Mouse (Mus musculus): ENCODE measurements around the gene Nf1. TPM values are rescaled to one million over a fixed set of nuclear protein-coding genes. Genes with fewer than 3 reads are reported as not detected.

Gene Nf1
- total and polyA plus RNA-seq, 3 experiments, result 8.5 to 30.9 (median 30.5) TPM

DNA sequence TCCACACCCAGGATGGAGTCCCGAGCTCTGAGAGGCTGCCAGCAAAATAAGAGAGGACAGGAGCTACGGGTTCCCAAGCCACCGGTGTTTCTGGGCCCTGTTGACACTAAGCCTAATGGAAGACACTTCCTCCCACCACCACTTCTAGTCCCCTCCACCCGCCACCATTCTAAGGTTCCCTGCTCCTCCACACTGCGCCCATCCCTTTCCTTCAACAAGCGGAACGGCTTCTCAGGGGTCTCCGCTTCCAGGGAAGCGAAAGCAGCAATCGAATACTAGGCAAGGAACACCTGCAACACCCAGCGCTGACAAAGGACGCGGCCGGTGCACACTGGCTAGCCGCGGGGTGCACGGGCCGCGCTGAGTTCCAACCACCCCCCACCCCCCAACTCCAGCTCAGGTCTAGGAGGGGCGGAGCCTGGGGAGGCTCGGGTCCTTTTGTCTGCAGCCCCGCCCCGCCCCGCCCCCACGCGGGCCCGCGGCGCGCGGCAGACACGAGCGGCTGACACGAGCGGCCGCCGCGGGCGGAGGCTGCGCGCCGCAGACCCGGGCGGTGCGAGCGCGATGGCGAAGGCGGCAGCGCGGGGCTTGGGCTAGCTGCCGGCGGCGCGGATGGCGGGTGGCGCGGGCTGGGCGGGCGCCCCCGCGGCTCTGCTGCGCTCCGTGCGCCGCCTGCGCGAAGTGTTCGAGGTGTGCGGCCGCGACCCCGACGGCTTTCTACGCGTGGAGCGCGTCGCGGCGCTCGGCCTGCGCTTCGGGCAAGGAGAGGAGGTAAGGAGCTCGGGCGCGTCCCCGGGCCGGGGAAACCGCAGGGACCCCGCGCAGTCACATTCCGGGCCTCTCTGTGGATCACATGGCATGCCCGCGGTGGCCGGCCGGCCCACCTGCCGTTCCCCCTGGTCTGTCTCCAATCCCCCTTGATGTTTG lies 251.4 kb downstream of the Nf1 start, which contains the start of gene Rab11fip4:
Rab11fip4 (plus strand) TSS at position 549 of the 927 bp plus-strand sequence.
- Histone ChIP-seq H3K9ac (ENCODE audit: low read depth, low read length) (no peak within 1 kb of the TSS), H3K27me3 (ENCODE audit: control insufficient read depth, insufficient read depth, low read length) (peaks cover 12% of the 10 kb centered on the region), H3K79me2 (replicated peaks; ENCODE audit: control insufficient read depth, insufficient read depth, low read length) (no peaks in the 10 kb centered on the region), H3K27ac (no peak within 1 kb of the TSS), H3K4me3 (peak within 1 kb of the TSS; percentile 39), H3K36me3 (ENCODE audit: control insufficient read depth, insufficient read depth, low read length) (no peaks in the 10 kb centered on the region), H3K4me1 (ENCODE audit: control insufficient read depth, insufficient read depth, low read length) (no peaks in the 10 kb centered on the region)
- no peak for TF ChIP-seq POLR2A (IDR thresholded peaks at IDR 0.05; ENCODE audit: insufficient read depth, low read depth, low read length)
- no peak for TF ChIP-seq CTCF (IDR thresholded peaks at IDR 0.05)
- TF ChIP-seq EP300 (IDR thresholded peaks at IDR 0.05; ENCODE audit: insufficient read depth, low read depth, low read length), result no peak
- intact Hi-C loops (cut with DNase I), result no loop called here
- 2% methylated on average over 80 of the region's 98 CpGs for WGBS
- no peak for DNase-seq

- Histone ChIP-seq H3K27ac (no peak overlapping the region), H3K36me3 (ENCODE audit: control insufficient read depth, insufficient read depth, low read length) (no peaks in the 10 kb centered on the region), H3K9ac (ENCODE audit: low read depth, low read length) (no peak overlapping the region), H3K4me3 (peak overlapping the region; percentile 39), H3K79me2 (replicated peaks; ENCODE audit: control insufficient read depth, insufficient read depth, low read length) (no peaks in the 10 kb centered on the region), H3K27me3 (ENCODE audit: control insufficient read depth, insufficient read depth, low read length) (peaks cover 12% of the 10 kb centered on the region), H3K4me1 (ENCODE audit: control insufficient read depth, insufficient read depth, low read length) (no peaks in the 10 kb centered on the region)
- TF ChIP-seq POLR2A (IDR thresholded peaks at IDR 0.05; ENCODE audit: insufficient read depth, low read depth, low read length) (no peak), CTCF (IDR thresholded peaks at IDR 0.05) (no peak), EP300 (IDR thresholded peaks at IDR 0.05; ENCODE audit: insufficient read depth, low read depth, low read length) (no peak)
- WGBS, result 41% methylated on average over 5 of the region's 5 CpGs
- DNase-seq, result no peak
- intact Hi-C loops (cut with DNase I), result no loop called here
Observed at GRCm38 (mm10) chr11:79591591-79591975, 252.1 kb downstream of the Nf1 start.

DNA sequence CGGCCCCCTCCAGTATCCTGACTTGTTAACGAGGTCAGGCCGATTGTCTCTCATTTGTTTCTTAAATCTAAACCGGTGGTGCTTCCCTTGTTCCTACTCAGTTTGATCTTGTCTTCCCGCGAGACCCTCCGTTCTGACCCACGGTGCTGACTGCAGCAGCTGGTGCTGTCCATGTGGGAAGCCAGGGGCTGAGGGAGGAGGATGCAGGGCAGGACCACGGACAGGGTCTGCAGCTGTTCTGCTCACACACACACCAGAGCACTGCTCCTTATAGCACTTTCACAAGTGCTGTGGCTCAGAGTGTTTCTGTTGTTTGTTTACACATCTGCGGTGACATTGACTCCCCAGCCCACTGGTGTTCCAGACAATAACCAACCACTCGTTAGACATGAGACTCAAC lies 254.0 kb downstream of the Nf1 start:
- Histone ChIP-seq H3K4me3 (no peak overlapping the region), H3K27ac (no peak overlapping the region), H3K27me3 (ENCODE audit: control insufficient read depth, insufficient read depth, low read length) (peaks cover 12% of the 10 kb centered on the region), H3K79me2 (replicated peaks; ENCODE audit: control insufficient read depth, insufficient read depth, low read length) (no peaks in the 10 kb centered on the region), H3K4me1 (ENCODE audit: control insufficient read depth, insufficient read depth, low read length) (no peaks in the 10 kb centered on the region), H3K36me3 (ENCODE audit: control insufficient read depth, insufficient read depth, low read length) (no peaks in the 10 kb centered on the region), H3K9ac (ENCODE audit: low read depth, low read length) (no peak overlapping the region)
- no peak for TF ChIP-seq CTCF (IDR thresholded peaks at IDR 0.05)
- no peak for TF ChIP-seq EP300 (IDR thresholded peaks at IDR 0.05; ENCODE audit: insufficient read depth, low read depth, low read length)
- TF ChIP-seq POLR2A (IDR thresholded peaks at IDR 0.05; ENCODE audit: insufficient read depth, low read depth, low read length), result no peak
- intact Hi-C loops (cut with DNase I), result no loop called here
- 29% methylated on average over 11 of the region's 11 CpGs for WGBS
- no peak for DNase-seq

- DNase-seq, result no peak
- intact Hi-C loops (cut with DNase I), result no loop called here
- 59% methylated on average over 2 of the region's 2 CpGs for WGBS
- no peak overlapping the region for H3K4me3 ChIP-seq
- TF ChIP-seq CTCF (IDR thresholded peaks at IDR 0.05) (no peak), EP300 (IDR thresholded peaks at IDR 0.05; ENCODE audit: insufficient read depth, low read depth, low read length) (no peak), POLR2A (IDR thresholded peaks at IDR 0.05; ENCODE audit: insufficient read depth, low read depth, low read length) (no peak)
- H3K27ac ChIP-seq, result no peak overlapping the region
- no peaks in the 10 kb centered on the region for H3K79me2 ChIP-seq (replicated peaks; ENCODE audit: control insufficient read depth, insufficient read depth, low read length)
- no peaks in the 10 kb centered on the region for H3K27me3 ChIP-seq (ENCODE audit: control insufficient read depth, insufficient read depth, low read length)
- no peaks in the 10 kb centered on the region for H3K36me3 ChIP-seq (ENCODE audit: control insufficient read depth, insufficient read depth, low read length)
- H3K4me1 ChIP-seq (ENCODE audit: control insufficient read depth, insufficient read depth, low read length), result no peaks in the 10 kb centered on the region
- H3K9ac ChIP-seq (ENCODE audit: low read depth, low read length), result no peak overlapping the region
Observed at GRCm38 (mm10) chr11:79610454-79610853, 271.0 kb downstream of the Nf1 start.

DNA sequence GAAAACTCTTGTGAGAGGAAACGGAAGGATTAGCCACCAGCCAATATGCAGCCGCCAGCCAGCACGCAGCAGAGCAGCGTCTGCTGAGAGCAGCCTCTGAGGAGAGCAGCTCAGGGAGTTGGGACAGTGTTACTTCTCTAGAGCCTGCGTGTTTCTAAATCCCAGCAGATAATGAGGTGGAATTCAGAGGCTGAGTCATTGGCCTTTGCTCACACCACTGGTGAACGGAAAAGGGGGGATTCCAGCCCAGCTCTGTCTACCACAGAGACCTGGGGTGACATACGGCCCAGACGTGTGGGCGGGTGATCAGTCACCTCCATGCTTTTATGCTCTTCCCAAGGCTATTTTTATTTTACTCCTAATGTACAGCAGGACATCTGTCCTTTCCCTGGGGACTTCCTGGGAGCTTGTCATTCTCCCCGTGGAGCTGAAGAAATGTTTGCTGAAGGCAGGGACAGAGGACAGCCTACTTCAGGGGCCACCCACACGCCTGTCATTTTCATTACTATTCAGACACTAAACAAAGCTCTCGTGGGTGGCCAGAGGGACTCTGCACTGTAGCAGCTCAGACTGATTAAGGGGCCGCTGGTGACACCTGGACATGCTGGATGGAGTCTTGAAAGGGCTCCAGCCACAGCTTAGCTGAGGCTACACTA lies 271.6 kb downstream of the Nf1 start:
- H3K9ac ChIP-seq (ENCODE audit: low read depth, low read length), result no peak overlapping the region
- H3K27ac ChIP-seq, result no peak overlapping the region
- DNase-seq, result no peak
- no peaks in the 10 kb centered on the region for H3K4me1 ChIP-seq (ENCODE audit: control insufficient read depth, insufficient read depth, low read length)
- no peak for TF ChIP-seq POLR2A (IDR thresholded peaks at IDR 0.05; ENCODE audit: insufficient read depth, low read depth, low read length)
- TF ChIP-seq EP300 (IDR thresholded peaks at IDR 0.05; ENCODE audit: insufficient read depth, low read depth, low read length), result no peak
- TF ChIP-seq CTCF (IDR thresholded peaks at IDR 0.05), result no peak
- H3K27me3 ChIP-seq (ENCODE audit: control insufficient read depth, insufficient read depth, low read length), result no peaks in the 10 kb centered on the region
- intact Hi-C loops (cut with DNase I), result no loop called here
- no peaks in the 10 kb centered on the region for H3K36me3 ChIP-seq (ENCODE audit: control insufficient read depth, insufficient read depth, low read length)
- WGBS, result 19% methylated on average over 13 of the region's 13 CpGs
- H3K4me3 ChIP-seq, result no peak overlapping the region
- H3K79me2 ChIP-seq (replicated peaks; ENCODE audit: control insufficient read depth, insufficient read depth, low read length), result no peaks in the 10 kb centered on the region

Data from heart, adult 2 months (tissue).